Mouse (Mus musculus) ES-Bruce4 (cell line): Measurements from ENCODE around the gene Wdr1.

ENCODE experiments used
- CTCF ChIP-seq: IDR thresholded peaks from one replicate; pipeline ENCODE4 v1.8.1; 2011; ENCODE audit warnings: low read depth, low read length
- POLR2A ChIP-seq: IDR thresholded peaks from one replicate; pipeline ENCODE4 v1.8.1; 2011; ENCODE audit warnings: low read length; ENCODE audit not compliant: insufficient read depth

DNA sequence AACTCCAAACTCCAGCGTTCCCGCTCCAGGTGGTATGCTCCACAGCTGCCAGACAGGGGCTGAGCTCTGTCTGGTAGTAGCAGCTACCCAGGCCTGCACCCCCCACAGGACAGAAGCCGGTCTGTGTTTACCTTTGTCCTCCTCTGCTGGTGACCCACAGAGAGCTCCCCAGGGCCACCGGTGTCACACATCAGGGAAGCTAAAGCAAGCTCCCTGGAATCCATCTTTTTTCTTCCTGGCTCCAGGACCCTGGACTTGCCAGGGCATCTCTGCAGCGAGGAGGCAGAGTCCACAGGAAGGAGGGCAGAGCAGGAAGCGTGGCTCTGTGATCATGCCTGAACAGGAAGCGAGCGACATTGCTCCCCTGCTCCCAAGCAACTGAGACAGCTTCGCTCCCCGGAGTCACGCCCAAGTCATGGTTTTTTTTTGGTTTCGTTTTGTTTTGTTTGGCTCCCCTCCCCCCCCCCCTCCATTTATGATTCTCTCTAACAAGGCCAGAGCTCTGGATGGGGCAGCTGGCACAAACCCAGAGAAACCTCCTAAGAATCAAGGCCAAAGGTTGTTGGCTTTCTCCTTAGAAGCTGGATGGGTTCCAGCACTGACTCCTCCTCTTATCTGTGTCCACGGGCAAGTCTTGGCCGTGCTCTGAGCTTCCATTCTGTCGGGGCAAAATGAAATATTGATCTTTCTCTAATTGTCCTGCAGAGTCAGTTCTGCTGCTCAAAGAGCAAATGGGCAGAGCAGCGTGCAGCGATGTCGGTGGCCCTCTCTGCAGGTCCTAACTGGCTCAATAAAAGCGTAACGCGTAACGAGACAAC, 82.9 kb downstream of the Wdr1 start:
- no peak for TF ChIP-seq CTCF
- TF ChIP-seq POLR2A = no peak
